Mouse (Mus musculus): ENCODE data around the gene Grin2b.

DNA sequence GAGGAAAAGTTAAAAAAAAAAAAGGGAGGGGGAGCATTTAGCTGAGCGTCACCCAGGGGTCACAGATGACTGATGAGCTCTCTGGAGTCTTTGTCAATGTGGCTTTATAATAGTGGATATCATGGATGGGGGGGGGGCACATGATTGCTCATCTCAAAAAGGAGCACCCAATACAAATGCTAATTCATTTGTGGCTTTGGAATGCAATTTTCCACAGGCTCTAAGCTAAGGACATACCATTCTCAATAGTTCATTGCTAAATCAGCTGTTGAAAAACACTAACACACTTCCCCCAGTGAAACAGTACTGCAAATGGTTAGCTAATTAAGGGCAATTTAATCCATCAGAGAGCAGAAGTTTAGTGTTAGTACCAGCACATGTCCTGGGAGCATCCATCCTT lies 414.6 kb downstream of the Grin2b start:
- TF ChIP-seq CEBPB (IDR thresholded peaks at IDR 0.05; ENCODE audit: low read depth), result no peak
- no peak for TF ChIP-seq CTCF (IDR thresholded peaks at IDR 0.05; ENCODE audit: control insufficient read depth, insufficient read depth, insufficient read length)
- TF ChIP-seq USF1 (IDR thresholded peaks at IDR 0.05; ENCODE audit: low read depth), result no peak
